Mouse (Mus musculus) ES-CJ7 (cell line): ENCODE results near the gene Cdk14.

Experiments
- DNase-seq: peaks from one replicate; pipeline ENCODE4 v3.0.0; 2011; ENCODE audit warnings: low read depth, low spot score

Gene Cdk14

GRCm38 (mm10) chr5:4801096-4801850 is 618.8 kb downstream of the Cdk14 start:
- no peak for DNase-seq

GRCm38 (mm10) chr5:4791219-4791618 is 628.9 kb downstream of the Cdk14 start:
- no peak for DNase-seq

GRCm38 (mm10) chr5:4790265-4790664 is 629.8 kb downstream of the Cdk14 start:
- no peak for DNase-seq

GRCm38 (mm10) chr5:4788484-4788883 is 631.6 kb downstream of the Cdk14 start:
- DNase-seq, result no peak

- DNase-seq, result no peak
Measured at GRCm38 (mm10) chr5:4786816-4787215, 633.3 kb downstream of the Cdk14 start.

GRCm38 (mm10) chr5:4778274-4778673 is 641.8 kb downstream of the Cdk14 start:
- DNase-seq, result no peak

- DNase-seq, result no peak
Measured at GRCm38 (mm10) chr5:4776495-4776894, 643.6 kb downstream of the Cdk14 start.

GRCm38 (mm10) chr5:4773090-4773772 is 646.9 kb downstream of the Cdk14 start:
- DNase-seq, result no peak

GRCm38 (mm10) chr5:4770609-4771008 is 649.5 kb downstream of the Cdk14 start:
- DNase-seq, result no peak

GRCm38 (mm10) chr5:4767896-4768295 is 652.2 kb downstream of the Cdk14 start:
- DNase-seq, result no peak

- no peak for DNase-seq
Measured at GRCm38 (mm10) chr5:4766719-4767118, 653.4 kb downstream of the Cdk14 start.

GRCm38 (mm10) chr5:4761891-4762290 is 658.2 kb downstream of the Cdk14 start:
- DNase-seq, result no peak

- no peak for DNase-seq
Measured at GRCm38 (mm10) chr5:4758331-4759080, 661.6 kb downstream of the Cdk14 start.

- peak; percentile 87 for DNase-seq
Measured at GRCm38 (mm10) chr5:4757902-4758301, 662.2 kb downstream of the Cdk14 start, which contains the start of gene Fzd1. TSS of gene Fzd1 (minus strand) at chr5:4758035.

- peak; percentile 58 for DNase-seq
Measured at GRCm38 (mm10) chr5:4756871-4757711, 663.0 kb downstream of the Cdk14 start.

GRCm38 (mm10) chr5:4756001-4756681 is 664.0 kb downstream of the Cdk14 start:
- DNase-seq, result peak; percentile 18

GRCm38 (mm10) chr5:4755326-4755725 is 664.8 kb downstream of the Cdk14 start:
- no peak for DNase-seq

- peak; percentile 7 for DNase-seq
Measured at GRCm38 (mm10) chr5:4754701-4755281, 665.3 kb downstream of the Cdk14 start.
